Mouse (Mus musculus) G1E-ER4 (cell line): ENCODE measurements around the gene Chst1. TPM values are rescaled to one million over a fixed set of nuclear protein-coding genes. Genes with fewer than 3 reads are reported as not detected.

Experiments
- GATA1 ChIP-seq: IDR thresholded peaks from one replicate; pipeline ENCODE4 v1.8.0; 2012; ENCODE audit warnings: low read length, inconsistent platforms
- polyA plus RNA-seq: library from polyadenylated mRNA; stranded (reverse); fragments of >175 nt; gene quantifications from 2 replicates; pipeline ENCODE4 v1.2.3, GENCODE M21; 2012

The Chst1 gene
- polyA plus RNA-seq, 1 experiment = not detected

GRCm38 (mm10) chr2:92649154-92649801 is 49.8 kb downstream of the Chst1 start:
- no peak for TF ChIP-seq GATA1

DNA sequence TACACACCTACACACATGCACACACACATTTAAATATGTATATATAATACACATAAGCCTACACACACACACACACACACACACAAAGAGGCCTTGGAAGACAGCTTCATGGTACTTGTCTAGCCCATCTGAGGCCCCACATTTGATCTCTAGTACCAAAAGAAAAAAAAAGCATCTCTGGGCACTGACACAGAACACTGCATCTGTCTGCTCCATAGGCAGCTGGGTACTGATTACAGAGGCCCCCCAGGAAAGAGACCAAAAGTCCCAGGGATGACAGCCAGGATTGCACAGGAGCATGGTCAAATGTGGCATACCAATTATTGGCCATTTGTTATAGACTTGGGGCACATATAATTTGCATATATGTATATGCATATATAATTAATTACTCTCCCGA is 50.9 kb downstream of the Chst1 start:
- no peak for TF ChIP-seq GATA1

DNA sequence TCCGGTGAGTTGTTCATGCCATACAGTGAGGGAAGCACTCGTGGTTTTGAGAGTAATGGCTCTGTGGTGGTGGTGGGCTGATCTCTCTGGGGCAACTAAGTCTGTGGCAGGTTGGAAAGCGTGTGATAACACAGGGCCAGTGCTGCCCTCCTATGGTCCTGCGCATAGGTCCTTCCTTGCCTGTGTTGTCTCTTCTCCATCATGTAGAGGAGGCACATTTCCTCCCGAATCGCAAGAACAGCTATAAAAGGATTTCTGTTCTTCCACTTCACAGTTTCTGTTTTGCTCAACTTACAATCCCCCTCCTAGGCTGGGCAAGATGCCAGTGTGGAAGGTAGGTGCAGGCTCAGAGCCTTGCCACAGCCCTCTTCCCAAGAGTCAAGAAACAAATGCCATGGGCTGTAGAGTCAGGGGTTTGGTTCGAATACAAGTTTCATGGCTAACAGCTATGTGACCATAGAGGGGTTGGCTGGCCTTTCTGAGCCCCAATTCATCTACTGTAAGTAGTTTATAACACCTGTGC is 51.8 kb downstream of the Chst1 start:
- TF ChIP-seq GATA1 = no peak

GRCm38 (mm10) chr2:92657189-92657588 is 57.7 kb downstream of the Chst1 start:
- TF ChIP-seq GATA1 = no peak

DNA sequence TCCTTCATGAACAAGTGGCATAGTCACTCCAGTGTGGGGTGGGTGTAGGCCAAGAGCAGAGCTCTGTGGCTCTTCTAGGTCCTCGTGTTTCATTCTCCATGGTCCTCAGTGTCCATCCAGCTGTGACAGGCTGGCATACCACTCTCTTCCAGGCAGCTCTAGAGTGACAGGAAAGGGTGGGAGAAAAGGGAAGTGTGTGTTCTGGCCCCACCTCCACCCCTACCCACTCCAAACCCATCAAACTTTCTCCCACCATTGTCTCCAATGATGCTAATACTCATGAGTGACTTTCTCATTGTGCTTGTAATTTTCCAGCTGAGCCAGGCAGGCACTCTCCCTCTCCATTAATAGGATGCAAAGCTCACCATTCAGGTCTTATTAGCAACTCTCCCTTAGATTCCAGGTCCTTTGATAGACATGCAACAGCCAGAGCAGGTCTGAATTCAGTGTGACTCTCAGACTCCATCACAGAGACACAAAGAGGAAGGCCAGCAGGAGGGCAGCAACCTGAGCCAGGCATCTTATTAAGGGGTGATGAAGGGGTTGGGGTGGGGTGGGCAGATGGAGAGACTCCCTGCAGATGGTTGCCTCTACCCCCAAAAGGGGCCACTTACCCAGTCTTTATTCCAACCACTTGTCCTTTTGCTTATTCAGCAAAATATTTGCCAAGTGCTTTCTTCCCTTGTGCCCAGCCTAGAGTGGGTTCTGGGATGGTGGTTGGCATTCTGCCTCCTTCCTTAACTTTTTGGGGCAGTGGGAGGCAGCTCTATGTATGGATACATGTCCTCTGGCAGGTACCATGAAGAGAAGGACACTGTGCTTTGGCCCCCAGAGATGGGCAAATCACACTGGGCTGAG is 59.0 kb downstream of the Chst1 start:
- TF ChIP-seq GATA1 = no peak

- no peak for TF ChIP-seq GATA1
Observed at GRCm38 (mm10) chr2:92659491-92660035, 60.1 kb downstream of the Chst1 start.

DNA sequence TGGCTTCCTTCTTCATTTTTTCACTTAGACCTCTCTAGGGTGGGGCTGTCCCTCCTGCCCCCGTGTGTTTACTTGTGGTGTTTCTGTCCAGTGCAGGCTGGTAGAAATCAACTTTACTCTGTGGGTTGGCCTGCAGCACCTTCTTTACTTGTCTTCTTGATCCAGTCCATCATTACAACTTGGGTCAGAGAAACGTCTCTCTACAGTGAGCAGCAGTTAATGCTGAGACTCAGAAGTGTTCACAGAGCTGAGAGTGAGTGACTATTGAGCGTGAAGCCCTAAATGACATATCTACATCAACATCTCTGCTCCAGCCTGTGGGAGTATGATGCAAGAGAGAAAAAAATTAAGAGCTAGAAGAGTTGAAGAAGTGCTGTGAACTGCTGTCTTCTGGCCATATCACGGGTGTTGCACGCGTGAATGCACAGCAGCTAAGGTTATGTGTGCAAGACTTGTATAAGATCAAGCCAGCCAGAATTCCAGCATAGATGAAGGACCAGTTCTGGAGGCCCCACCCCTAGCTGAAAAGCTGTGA is 63.1 kb downstream of the Chst1 start:
- no peak for TF ChIP-seq GATA1

Other genes with a start within 250 kb of the Chst1 start
- gene Pex16, start 225.0 kb upstream of the Chst1 start, polyA plus RNA-seq = 22.5 and 30.6 TPM in 2 replicates
- gene Large2, start 224.8 kb upstream of the Chst1 start, polyA plus RNA-seq = not detected in 2 replicates
- gene 1700029I15Rik, start 217.2 kb upstream of the Chst1 start, polyA plus RNA-seq = 0.95 and 1.1 TPM in 2 replicates
- gene Mapk8ip1, start 198.4 kb upstream of the Chst1 start, polyA plus RNA-seq = 0.11 and 0.15 TPM in 2 replicates
- 16.0 and 17.5 TPM in 2 replicates for gene Cry2, start 165.7 kb upstream of the Chst1 start, polyA plus RNA-seq
- gene Slc35c1, start 139.2 kb upstream of the Chst1 start, polyA plus RNA-seq = 24.5 and 26.9 TPM in 2 replicates